Mouse (Mus musculus) olfactory bulb, adult 2 months (tissue): Measurements from ENCODE around the gene Gapdh.

Source experiments
- CTCF ChIP-seq: fragments of 200-500 bp; IDR thresholded peaks from 2 replicates; pipeline ENCODE4 v1.5.1; 2012; ENCODE audit warnings: low read depth, mild to moderate bottlenecking, low read length, moderate library complexity; ENCODE audit not compliant: insufficient read depth
- POLR2A ChIP-seq: fragments of 200-500 bp; IDR thresholded peaks from 2 replicates; pipeline ENCODE4 v1.6.1; 2012; ENCODE audit warnings: mild to moderate bottlenecking, low read depth, low read length, moderate library complexity; ENCODE audit not compliant: insufficient read depth

DNA sequence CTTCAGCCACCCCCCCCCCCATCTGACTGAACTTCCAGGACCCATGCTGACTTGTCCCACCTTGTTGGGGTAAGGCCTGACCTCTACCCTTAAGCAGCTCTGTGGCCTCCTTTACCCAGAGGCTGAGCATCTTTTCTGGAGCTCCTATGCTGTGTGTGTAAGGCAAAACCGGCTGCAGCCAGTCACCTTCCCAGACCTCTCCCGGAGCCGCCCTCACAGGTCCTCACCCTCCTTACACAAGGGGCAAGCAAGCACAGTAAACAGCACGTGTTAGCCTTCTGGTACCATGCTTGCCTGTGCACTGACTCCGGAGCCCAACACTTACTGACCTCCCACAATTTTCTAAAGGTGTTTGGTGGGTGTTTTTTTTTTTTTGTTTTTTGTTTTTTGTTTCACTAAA, 9.2 kb upstream of the Gapdh start:
- TF ChIP-seq CTCF (no peak), POLR2A (no peak)
